Mouse (Mus musculus) hindbrain, embryonic 13.5 days (tissue): Measurements from ENCODE around the gene Mark3. TPM values are rescaled to one million over a fixed set of nuclear protein-coding genes. Genes with fewer than 3 reads are reported as not detected.

Source experiments
- ATAC-seq: fragments of 200-750 bp; cut with Nextera tagmentation; 2 replicates; pipeline ENCODE4 v1.8.0; 2017; ENCODE audit warnings: moderate TSS enrichment; ENCODE audit not compliant: low FRiP score
- H3K27ac ChIP-seq: fragments of 300-500 bp; sonication (generic); 2 replicates; pipeline ENCODE4 v1.5.1; 2015; ENCODE audit warnings: inconsistent platforms, mild to moderate bottlenecking, moderate library complexity
- H3K27me3 ChIP-seq: fragments of 300-500 bp; sonication (generic); 2 replicates; pipeline ENCODE4 v1.6.1; 2015; ENCODE audit warnings: mild to moderate bottlenecking, inconsistent platforms
- H3K36me3 ChIP-seq: fragments of 300-500 bp; sonication (generic); 2 replicates; pipeline ENCODE4 v1.6.1; 2015; ENCODE audit warnings: mild to moderate bottlenecking, inconsistent platforms
- H3K4me1 ChIP-seq: fragments of 300-500 bp; sonication (generic); replicated peaks from 2 replicates; pipeline ENCODE4 v1.6.1; 2015; ENCODE audit warnings: inconsistent platforms
- H3K4me2 ChIP-seq: fragments of 300-500 bp; sonication (generic); 2 replicates; pipeline ENCODE4 v1.6.1; 2015; ENCODE audit warnings: inconsistent platforms, mild to moderate bottlenecking, moderate library complexity
- H3K4me3 ChIP-seq: fragments of 300-500 bp; sonication (generic); 2 replicates; pipeline ENCODE4 v1.5.1; 2015; ENCODE audit warnings: mild to moderate bottlenecking, inconsistent platforms
- H3K9ac ChIP-seq: fragments of 300-500 bp; sonication (generic); 2 replicates; pipeline ENCODE4 v1.6.1; 2015; ENCODE audit warnings: mild to moderate bottlenecking, inconsistent platforms
- H3K9me3 ChIP-seq: fragments of 300-500 bp; sonication (generic); 2 replicates; pipeline ENCODE4 v1.6.1; 2016; ENCODE audit warnings: inconsistent platforms
- WGBS: fragments of 180-500 bp; shearing (Covaris S2); methylation state at CpG from one replicate; pipeline ENCODE4 v1.1.7; 2015; 5-methylcytosine and 5-hydroxymethylcytosine counted together
- polyA plus RNA-seq: library from polyadenylated mRNA; unstranded; fragments of >200 nt; fragmentation: Nextera tagmentation; extraction: Ambion mirVana; gene quantifications from 2 replicates; pipeline ENCODE4 v1.2.1, GENCODE M21; 2015

The Mark3 gene
- polyA plus RNA-seq = 50.6 and 50.9 TPM in 2 replicates

DNA sequence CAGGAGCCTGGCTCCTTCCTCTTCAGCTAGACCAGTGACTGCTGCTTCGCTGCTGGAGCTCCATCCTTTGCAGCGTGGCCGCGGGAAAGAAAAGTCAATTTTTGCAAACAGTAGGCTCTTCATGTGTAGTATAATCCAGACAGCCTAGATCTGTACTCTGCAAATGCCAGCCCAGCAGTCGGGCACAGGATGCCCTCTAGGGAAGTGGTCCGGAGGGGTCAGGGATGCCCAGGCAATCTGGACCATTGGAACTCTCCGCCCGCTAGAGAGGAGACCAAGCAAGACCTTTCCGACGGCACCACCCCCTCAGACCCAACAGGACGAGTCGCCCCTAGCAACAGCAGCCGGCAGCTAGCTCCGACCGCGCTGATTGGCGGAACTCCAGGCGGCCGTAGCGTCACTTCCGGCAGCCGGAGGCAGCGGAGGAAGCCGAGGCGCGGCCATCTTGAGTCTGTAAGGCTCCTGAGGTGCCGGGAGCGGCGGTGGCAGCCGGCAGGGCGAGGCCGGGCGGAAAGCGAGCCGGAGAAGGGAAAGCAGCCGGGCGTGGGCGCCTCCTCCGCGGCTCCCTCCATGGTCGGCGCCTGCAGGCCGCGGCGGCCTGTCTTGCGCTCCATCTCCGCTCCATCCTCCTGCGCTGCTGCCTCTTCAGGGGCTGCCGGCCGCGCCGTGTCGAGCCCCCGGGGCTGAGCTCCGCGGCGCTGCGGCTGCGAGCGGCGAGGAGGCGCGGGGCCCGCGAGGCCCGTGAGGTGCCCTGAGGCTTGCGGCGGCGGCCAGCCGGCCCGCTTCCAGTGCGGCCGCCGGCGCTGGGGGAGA, at the start of gene Mark3:
TSS of gene Mark3 (plus strand) at position 450 of the 813 bp plus-strand sequence.
- Histone ChIP-seq H3K9ac (peak within 1 kb of the TSS; percentile 100), H3K36me3 (no peaks in the 10 kb centered on the region), H3K4me2 (peak within 1 kb of the TSS; percentile 84), H3K27ac (peak within 1 kb of the TSS; percentile 98), H3K4me3 (peak within 1 kb of the TSS; percentile 99), H3K9me3 (no peaks in the 10 kb centered on the region), H3K4me1 (peaks cover 35% of the 10 kb centered on the region), H3K27me3 (no peaks in the 10 kb centered on the region)
- WGBS = 0% methylated on average over 35 of the region's 75 CpGs
- peak; percentile 97 for ATAC-seq

DNA sequence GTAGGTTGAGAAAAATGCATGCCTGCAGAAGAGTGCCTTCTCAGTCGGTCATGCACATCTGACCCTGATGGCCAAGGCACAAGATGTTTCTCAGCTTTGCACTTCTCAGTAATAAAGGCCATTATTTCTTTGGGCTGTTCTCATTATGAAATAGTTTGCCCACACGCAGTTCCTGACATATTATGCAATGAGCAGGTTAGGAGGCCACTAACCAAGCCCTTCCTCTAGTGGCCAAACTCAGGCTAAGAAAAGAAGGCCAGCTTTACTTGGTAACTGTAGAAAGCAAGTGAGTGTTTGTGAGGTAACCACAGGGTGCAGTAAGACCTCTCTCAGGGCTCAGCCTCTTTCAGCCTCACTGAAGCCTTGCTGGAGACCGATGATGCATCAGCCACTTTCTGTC, 49.4 kb upstream of the Mark3 start:
- no peaks in the 10 kb centered on the region for H3K36me3 ChIP-seq
- WGBS = 84% methylated on average over 3 of the region's 3 CpGs
- no peak overlapping the region for H3K27ac ChIP-seq
- 0 out of 2 replicates have a peak, but pooled peaks cover 2% of the 10 kb centered on the region for H3K27me3 ChIP-seq
- H3K4me3 ChIP-seq = no peak overlapping the region
- H3K9ac ChIP-seq = no peak overlapping the region
- no peaks in the 10 kb centered on the region for H3K4me1 ChIP-seq
- H3K4me2 ChIP-seq = no peak overlapping the region
- H3K9me3 ChIP-seq = peaks cover 5% of the 10 kb centered on the region; the same call in 1 of the 2 replicates
- no peak for ATAC-seq

DNA sequence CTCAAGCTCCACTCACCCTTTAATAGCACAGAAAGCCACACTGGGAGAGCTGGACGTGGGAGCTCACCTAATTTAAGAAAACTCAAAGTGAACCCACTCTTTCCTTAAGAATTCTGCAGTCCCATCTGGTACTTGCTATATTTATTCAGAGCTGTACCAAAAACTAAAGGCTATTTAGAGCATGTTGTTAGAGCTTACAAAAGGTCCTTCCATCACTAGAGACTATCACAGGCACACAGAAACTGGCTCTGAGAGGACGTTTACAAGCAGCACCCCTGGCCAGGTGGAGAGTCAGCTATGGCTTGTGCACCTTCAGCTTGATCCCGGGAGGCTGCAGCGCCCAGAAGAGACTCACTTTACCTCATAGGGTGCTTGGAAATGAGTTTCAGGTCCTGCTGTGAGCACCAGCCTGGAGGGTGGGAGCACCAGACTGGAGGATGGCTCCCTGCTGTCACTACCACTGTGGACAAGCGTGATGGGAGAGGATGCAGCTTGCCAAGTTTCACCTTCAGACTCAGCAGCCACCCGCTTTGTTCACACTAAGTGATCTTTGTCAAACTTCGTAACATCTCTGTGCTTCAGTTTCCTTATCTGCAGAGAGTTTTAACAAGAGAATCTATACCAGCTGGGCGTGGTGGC, 46.6 kb upstream of the Mark3 start:
- whole genome bisulfite sequencing = 66% methylated on average over 8 of the region's 8 CpGs
- no peak overlapping the region for H3K9ac ChIP-seq
- no peak overlapping the region for H3K4me2 ChIP-seq
- H3K4me1 ChIP-seq = no peaks in the 10 kb centered on the region
- H3K36me3 ChIP-seq = no peaks in the 10 kb centered on the region
- H3K27ac ChIP-seq = no peak overlapping the region
- no peaks in the 10 kb centered on the region for H3K9me3 ChIP-seq
- H3K4me3 ChIP-seq = no peak overlapping the region
- H3K27me3 ChIP-seq = 0 out of 2 replicates have a peak, but pooled peaks cover 2% of the 10 kb centered on the region
- ATAC-seq = no peak

DNA sequence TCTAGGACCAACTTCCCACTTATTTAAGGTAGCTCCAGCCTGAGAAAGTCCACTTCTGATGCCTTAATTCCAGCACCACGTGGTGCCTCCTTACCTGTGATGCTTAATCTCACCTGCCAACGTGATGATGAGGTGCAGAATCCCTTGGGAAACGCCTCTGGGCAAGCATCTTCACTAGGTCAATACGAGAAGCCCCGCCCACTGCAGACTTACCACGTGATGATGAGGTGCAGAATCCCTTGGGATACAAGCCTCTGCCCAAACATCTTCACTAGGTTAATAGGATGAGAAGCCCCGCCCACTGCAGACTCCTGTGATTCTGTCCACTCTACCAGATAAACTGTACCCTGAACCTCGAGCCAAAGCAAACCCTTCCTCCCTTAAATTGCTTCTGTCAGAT, 45.1 kb upstream of the Mark3 start:
- Histone ChIP-seq H3K27me3 (0 out of 2 replicates have a peak, but pooled peaks cover 2% of the 10 kb centered on the region), H3K4me2 (no peak overlapping the region), H3K4me1 (no peaks in the 10 kb centered on the region), H3K36me3 (no peaks in the 10 kb centered on the region), H3K9ac (no peak overlapping the region), H3K4me3 (no peak overlapping the region), H3K9me3 (no peaks in the 10 kb centered on the region), H3K27ac (no peak overlapping the region)
- ATAC-seq = no peak
- WGBS = 26% methylated on average over 8 of the region's 8 CpGs

DNA sequence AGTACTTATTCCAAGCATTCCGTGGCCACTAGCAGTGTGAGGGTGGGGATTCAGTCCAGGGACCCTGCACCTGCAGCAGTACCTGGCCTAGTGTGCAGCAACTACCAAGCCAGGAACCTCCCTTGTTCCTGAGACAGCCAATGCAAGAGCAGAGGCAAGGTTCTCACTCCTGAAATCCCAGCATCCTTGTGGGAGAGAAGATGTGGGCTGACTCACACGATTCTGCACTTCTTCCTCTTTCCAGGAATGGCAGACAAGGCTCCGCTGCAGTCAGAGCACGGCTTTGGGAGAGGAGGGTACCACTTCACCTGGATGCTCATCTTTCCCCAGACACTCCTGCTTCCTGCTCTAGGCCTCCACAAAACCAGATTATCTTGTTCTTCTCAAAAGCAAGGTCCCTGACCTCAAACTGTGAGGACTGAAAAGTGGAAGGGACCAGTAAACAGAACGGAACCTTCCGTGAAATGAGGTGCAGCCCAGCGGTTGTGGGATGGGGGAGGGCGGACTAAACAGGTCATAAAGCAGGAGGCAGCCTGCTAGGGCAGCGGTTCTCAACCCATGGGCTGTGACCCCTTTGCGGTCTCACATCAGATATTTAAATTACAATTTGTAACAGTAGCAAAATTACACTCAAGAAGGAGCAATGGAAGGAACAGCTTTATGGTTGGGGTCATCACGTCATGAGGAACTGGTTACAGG, 41.1 kb upstream of the Mark3 start:
- Histone ChIP-seq H3K9me3 (no peaks in the 10 kb centered on the region), H3K4me2 (no peak overlapping the region), H3K9ac (0 out of 2 replicates have a peak overlapping the region, but pooled peaks have one; percentile 24), H3K4me1 (peaks cover 19% of the 10 kb centered on the region), H3K27me3 (0 out of 2 replicates have a peak, but pooled peaks cover 2% of the 10 kb centered on the region), H3K36me3 (no peaks in the 10 kb centered on the region), H3K27ac (no peak overlapping the region), H3K4me3 (no peak overlapping the region)
- ATAC-seq = no peak
- whole genome bisulfite sequencing = 70% methylated on average over 11 of the region's 11 CpGs

DNA sequence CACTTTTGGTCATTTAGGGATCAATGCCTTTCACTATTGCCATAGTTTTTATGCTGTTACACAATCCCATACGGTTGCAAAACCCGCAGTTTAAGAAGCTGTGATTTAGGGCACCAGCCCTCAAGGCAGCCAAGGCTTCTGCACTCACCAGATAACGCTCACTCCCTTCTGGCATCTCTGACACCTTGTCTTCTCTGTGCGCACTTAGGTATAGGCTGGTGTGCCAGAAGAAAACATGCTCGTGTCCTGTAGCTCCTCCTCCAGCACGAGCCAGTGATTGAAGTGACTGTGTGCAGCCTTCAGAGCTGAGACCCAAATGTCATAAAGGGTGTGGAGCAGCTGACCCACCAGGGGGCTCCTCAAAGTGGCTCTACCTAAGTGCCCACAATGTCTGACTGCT, 39.0 kb upstream of the Mark3 start:
- H3K9me3 ChIP-seq = no peaks in the 10 kb centered on the region
- no peak overlapping the region for H3K4me2 ChIP-seq
- peaks cover 13% of the 10 kb centered on the region for H3K36me3 ChIP-seq
- peaks cover 32% of the 10 kb centered on the region for H3K4me1 ChIP-seq
- no peak for ATAC-seq
- H3K27me3 ChIP-seq = no peaks in the 10 kb centered on the region
- H3K27ac ChIP-seq = no peak overlapping the region
- 71% methylated on average over 6 of the region's 6 CpGs for WGBS
- H3K9ac ChIP-seq = no peak overlapping the region
- H3K4me3 ChIP-seq = no peak overlapping the region

DNA sequence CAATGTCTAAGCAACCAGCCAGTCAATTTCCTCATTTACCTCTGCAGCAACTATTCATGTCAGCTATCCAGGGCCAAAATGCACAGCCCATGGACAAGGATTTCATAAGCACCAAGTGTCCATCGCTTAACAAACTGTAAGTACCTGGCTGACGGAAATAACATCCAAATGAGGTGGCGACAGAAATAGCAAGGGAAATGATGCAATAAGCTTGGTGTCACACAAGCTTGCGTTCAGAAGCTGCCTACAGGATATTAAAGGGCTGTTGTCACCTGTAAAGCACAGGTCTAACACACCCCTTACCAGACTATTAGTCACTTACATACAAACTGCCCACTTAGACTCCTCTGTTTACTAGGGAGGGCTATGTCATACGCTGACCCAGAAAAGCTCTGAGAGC, 38.6 kb upstream of the Mark3 start:
- no peak for ATAC-seq
- Histone ChIP-seq H3K9me3 (no peaks in the 10 kb centered on the region), H3K4me3 (no peak overlapping the region), H3K27ac (no peak overlapping the region), H3K27me3 (no peaks in the 10 kb centered on the region), H3K9ac (no peak overlapping the region), H3K36me3 (peaks cover 17% of the 10 kb centered on the region), H3K4me2 (no peak overlapping the region), H3K4me1 (peaks cover 37% of the 10 kb centered on the region)
- 93% methylated on average over 5 of the region's 5 CpGs for WGBS

DNA sequence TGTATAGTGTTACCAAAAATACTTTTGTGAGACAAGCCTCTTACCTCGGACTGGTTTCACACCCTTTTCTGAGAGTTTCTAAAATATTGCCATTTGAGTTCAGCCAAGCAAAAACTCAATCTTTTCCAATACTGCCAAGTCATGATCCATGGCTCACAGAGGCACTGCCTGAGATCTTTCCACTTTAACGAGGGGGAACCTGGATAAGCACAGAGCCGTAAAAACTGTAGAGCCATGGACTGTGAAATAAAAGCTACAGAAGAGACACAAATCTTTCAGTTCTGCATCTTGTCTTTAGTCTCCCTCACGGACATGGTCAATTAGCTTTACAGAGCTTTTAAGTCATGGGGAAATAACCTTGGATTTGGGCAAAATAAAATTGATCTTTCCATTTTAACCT, 37.6 kb upstream of the Mark3 start:
- WGBS = 34% methylated on average over 4 of the region's 4 CpGs
- no peaks in the 10 kb centered on the region for H3K27me3 ChIP-seq
- peak overlapping the region; percentile 67 for H3K4me2 ChIP-seq
- ATAC-seq = no peak
- peak overlapping the region; percentile 96 for H3K4me3 ChIP-seq
- peaks cover 43% of the 10 kb centered on the region for H3K4me1 ChIP-seq
- H3K36me3 ChIP-seq = peaks cover 27% of the 10 kb centered on the region
- peak overlapping the region; percentile 96 for H3K9ac ChIP-seq
- H3K27ac ChIP-seq = peak overlapping the region; percentile 95
- no peaks in the 10 kb centered on the region for H3K9me3 ChIP-seq

DNA sequence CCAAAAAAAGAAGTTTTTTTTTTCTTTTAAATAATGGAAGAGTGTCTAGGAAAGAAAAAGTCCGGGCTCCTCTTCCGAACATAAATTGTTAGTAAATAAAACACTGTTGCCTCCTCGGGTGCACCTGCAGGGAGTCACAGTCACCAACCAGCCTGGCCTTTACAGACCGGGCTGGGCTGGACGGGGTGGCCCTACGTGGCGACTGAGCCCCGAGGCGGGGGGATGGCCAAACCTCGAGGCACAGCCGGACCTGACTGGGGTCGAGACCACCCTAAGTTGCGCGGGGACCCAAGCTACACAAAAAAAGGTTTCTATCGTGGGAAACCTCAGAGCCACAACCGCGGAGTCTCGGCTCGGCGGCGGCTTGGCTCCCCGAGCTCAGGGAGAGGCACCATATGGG, 37.0 kb upstream of the Mark3 start:
- H3K27ac ChIP-seq = peak overlapping the region; percentile 95
- ATAC-seq = peak; percentile 57
- no peaks in the 10 kb centered on the region for H3K27me3 ChIP-seq
- H3K4me1 ChIP-seq = peaks cover 43% of the 10 kb centered on the region
- H3K4me2 ChIP-seq = peak overlapping the region; percentile 67
- peak overlapping the region; percentile 96 for H3K4me3 ChIP-seq
- H3K9ac ChIP-seq = peak overlapping the region; percentile 96
- peaks cover 33% of the 10 kb centered on the region for H3K36me3 ChIP-seq
- no peaks in the 10 kb centered on the region for H3K9me3 ChIP-seq
- under 1% methylated on average over 22 of the region's 22 CpGs for WGBS

DNA sequence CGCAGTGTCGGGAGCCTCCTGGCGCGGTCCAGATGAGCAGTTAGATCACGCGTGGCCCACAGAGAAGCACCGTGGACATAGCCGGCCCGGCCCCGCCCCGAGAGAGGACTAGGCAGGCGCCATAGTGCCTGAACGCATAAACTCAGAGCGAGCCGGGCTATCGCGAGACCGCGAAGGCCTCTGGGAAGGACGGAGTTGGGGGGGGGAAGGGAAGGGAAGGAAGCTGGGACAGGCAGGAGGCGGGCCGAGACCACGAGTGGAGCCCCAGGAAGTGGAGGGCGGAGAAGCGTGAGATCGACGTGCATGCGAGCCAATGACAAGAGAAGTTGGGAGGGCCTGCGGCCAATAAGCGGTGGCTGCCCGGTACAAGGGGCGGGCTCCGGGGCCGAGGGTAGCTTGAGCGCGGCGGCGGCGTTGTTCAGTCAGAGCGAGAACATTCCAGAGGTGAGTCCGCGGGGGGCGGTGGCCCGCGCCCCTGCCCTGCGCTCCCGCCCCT, 36.5 kb upstream of the Mark3 start, which contains the start of gene Eif5:
TSS of gene Eif5 (plus strand) at position 221 of the 496 bp plus-strand sequence.
- Histone ChIP-seq H3K4me1 (peaks cover 43% of the 10 kb centered on the region), H3K9me3 (no peaks in the 10 kb centered on the region), H3K27me3 (no peaks in the 10 kb centered on the region), H3K9ac (peak within 1 kb of the TSS; percentile 96), H3K4me3 (peak within 1 kb of the TSS; percentile 96), H3K4me2 (peak within 1 kb of the TSS; percentile 76), H3K36me3 (peaks cover 38% of the 10 kb centered on the region), H3K27ac (peak within 1 kb of the TSS; percentile 98)
- ATAC-seq = peak; percentile 100
- under 1% methylated on average over 42 of the region's 47 CpGs for WGBS

DNA sequence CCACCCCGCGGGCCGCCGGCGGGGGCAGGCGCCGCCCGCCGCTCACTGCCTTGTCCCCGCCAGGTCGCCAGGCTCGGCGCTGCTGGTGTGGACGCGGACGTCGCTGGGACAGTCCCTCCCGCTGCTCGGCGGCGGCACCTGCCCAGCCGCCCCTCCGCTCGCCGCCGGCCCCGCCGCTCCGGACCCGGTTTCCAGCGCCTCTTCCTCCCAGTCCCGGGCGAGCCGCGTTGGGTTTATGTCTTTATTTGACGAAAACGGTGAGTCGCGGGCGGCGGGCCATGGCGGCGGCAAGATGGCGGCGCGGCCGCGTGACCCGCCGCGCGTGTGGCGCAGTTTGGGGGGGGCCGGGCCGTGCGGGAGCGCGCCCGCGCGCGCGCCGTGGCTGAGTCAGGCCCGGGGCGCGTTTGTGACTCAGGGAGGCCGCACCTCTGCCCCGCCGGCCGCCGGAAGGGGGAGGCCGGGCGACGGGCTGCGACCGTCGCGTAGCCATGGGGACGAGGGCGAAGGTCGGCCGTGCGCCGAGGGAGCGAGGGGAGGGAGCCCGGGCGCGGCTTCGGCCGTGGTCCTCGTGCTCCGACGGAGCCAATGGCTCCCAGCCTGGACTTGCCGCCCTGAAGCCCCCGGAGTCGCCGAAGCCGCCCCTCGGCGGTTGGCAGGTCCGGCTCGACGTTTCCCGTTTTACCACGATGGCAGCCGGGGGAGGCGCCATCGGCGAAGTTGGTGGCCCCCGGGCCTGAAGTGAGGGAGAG, 35.9 kb upstream of the Mark3 start:
- peak overlapping the region; percentile 96 for H3K4me3 ChIP-seq
- H3K36me3 ChIP-seq = peaks cover 45% of the 10 kb centered on the region
- peak; percentile 52 for ATAC-seq
- H3K4me2 ChIP-seq = peak overlapping the region; percentile 76
- peaks cover 43% of the 10 kb centered on the region for H3K4me1 ChIP-seq
- H3K27me3 ChIP-seq = no peaks in the 10 kb centered on the region
- H3K9ac ChIP-seq = peak overlapping the region; percentile 95
- WGBS = under 1% methylated on average over 78 of the region's 111 CpGs
- no peaks in the 10 kb centered on the region for H3K9me3 ChIP-seq
- peak overlapping the region; percentile 98 for H3K27ac ChIP-seq
